Mouse (Mus musculus): ENCODE measurements around the gene Pitpna.
"Not testable (repeated sequence)": the region's sequence is repeated elsewhere in the genome, so short reads cannot be mapped to it uniquely, and the experiment has no call there.

Pitpna gene

GRCm38 (mm10) chr11:75588285-75588941 is 516 bp downstream of the Pitpna start:
- DNase-seq (ENCODE audit: low read depth): no peak

- DNase-seq (ENCODE audit: low read depth): no peak
Observed at GRCm38 (mm10) chr11:75592612-75593011, 4.7 kb downstream of the Pitpna start.

GRCm38 (mm10) chr11:75594431-75594830 is 6.5 kb downstream of the Pitpna start:
- DNase-seq (ENCODE audit: low read depth): peak; percentile 36

GRCm38 (mm10) chr11:75595404-75595803 is 7.5 kb downstream of the Pitpna start:
- no peak for DNase-seq (ENCODE audit: low read depth)

DNA sequence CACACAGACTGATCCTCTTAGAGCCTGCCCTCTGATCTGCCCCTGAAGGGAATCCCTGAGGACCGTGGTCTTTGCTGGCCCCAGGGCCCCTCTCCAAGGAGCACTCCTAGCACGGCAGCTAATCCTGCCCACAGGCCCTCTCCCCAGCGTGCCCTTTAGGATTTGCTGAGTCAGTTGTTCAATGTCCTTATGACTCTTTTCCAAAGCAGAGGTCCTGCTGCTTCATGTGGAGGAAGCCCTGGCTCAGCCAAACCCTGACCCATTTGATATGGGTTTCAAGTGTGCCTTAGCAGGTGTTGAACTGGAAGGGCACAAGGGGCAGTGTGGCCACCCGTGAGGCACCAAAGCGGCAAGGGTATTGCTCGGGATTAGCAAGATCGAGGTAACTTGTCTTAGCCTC is 7.9 kb downstream of the Pitpna start:
- no peak for DNase-seq (ENCODE audit: low read depth)

DNA sequence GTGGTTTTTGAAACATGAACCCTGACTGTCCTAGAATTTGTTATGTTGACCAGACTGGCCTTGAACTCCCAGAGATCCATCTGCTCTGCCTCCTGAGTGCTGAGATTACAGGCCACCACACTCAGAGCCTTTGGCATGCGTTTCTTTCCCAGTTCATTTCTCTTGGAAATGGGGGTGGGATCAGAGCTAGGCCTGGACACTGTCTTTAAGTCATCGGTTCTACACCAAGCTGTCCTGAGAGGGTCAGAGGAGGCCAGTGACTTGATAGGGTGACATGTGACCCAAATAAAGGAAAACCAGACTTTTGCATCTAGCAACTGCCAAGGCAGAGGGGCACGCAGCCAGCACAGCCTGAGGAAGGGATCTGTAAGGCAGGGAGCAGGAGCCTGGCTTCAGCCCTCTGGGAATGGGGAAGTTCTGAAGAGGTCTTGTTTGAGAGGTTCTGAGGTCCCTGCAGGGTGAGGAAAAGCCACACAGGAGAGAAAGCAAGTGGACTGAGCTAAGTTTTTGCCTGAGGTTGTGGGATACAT is 8.9 kb downstream of the Pitpna start:
- no peak for DNase-seq (ENCODE audit: low read depth)

DNA sequence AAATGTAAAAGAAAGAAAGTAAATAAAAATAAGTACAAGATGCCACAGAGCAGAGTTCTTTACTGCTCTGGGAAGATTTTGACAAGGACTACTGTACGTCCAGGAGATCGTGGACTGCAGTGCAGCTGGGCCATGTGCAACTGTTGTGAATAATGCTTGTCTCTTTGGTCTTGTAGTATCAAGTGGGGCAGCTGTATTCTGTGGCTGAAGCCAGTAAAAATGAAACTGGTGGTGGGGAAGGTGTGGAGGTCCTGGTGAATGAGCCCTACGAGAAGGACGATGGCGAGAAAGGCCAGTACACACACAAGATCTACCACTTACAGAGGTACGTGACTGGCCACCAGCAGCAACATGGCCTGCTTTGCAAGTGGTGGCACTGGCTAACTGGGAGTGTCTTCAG is 10.1 kb downstream of the Pitpna start:
- DNase-seq (ENCODE audit: low read depth): no peak

DNA sequence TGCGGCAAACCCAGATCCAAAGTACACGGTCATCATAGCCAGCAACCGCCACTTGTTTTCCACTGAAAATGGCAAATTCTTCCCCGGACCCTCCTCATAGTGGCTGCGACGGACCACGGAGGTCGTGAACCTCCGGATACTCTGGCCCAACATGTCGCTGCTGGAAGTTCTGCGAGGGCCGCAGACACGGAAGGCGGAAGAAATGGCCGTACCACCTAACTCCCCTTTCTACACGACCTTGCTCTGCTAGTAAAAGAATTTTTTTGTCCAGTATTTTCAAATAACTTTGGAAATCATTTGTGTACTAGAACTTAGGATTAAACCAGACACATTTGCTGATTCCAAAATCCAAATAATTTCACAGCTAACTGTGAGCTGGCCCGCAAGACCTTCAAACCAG is 11.9 kb downstream of the Pitpna start:
- DNase-seq (ENCODE audit: low read depth): not testable (repeated sequence)

GRCm38 (mm10) chr11:75604826-75605225 is 16.9 kb downstream of the Pitpna start:
- DNase-seq (ENCODE audit: low read depth): no peak

DNA sequence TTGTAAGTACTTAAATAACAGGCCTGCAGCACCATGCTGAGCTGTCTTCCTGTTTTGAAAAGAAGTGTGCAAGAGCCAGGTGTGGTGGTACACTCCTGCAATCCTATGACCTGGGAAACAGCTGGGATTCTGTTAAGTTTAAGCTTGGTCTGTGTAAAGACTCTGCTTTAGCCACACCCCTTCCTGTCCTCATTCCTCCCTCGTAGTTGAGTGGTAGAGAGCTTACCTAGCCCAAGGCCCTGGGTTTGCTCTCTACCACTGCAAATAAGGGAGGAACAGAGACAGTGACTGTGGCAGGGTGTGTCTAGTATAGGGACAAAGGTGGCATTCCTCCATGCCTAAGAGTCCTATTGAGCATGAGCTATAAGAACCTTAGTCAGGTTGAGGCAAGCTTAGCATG is 17.4 kb downstream of the Pitpna start:
- no peak for DNase-seq (ENCODE audit: low read depth)

DNA sequence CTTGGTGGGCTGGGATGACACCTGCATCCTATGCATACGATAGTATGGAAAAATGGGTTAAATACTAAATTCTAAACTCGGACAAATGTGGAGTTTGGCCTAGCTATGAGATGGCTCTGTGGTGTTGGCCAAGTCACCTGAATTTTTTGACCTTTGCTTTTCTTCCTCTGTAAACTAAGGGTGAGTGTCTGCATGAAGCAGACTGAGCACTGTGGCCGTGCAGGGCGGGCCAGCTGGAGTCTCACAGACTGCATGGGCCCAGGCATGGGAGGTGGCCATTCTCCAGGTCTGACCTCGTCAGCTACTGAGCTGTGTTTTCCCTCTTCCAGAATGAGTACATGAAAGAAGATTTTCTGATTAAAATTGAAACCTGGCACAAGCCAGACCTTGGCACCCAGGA is 20.9 kb downstream of the Pitpna start:
- DNase-seq (ENCODE audit: low read depth): no peak

GRCm38 (mm10) chr11:75610021-75610420 is 22.1 kb downstream of the Pitpna start:
- DNase-seq (ENCODE audit: low read depth): no peak

- DNase-seq (ENCODE audit: low read depth): no peak
Observed at GRCm38 (mm10) chr11:75614769-75615168, 26.9 kb downstream of the Pitpna start.

- no peak for DNase-seq (ENCODE audit: low read depth)
Observed at GRCm38 (mm10) chr11:75615556-75615955, 27.7 kb downstream of the Pitpna start.

DNA sequence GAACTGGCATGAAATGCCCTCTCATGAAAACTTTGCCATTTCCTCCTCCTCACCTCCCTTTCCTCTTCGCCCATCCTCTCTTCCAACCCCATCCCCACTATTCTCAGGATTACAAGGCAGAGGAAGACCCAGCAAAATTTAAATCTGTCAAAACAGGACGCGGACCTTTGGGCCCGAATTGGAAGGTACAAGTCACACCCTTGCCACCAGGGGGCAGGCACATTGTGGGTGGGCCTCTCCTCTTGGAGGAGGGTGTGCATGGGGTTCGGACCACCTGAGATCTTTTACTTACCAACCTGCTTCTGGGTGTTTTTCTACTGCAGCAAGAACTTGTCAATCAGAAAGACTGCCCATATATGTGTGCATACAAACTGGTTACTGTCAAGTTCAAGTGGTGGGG is 31.2 kb downstream of the Pitpna start:
- DNase-seq (ENCODE audit: low read depth): peak; percentile 46

GRCm38 (mm10) chr11:75620136-75620780 is 32.4 kb downstream of the Pitpna start:
- no peak for DNase-seq (ENCODE audit: low read depth)

DNA sequence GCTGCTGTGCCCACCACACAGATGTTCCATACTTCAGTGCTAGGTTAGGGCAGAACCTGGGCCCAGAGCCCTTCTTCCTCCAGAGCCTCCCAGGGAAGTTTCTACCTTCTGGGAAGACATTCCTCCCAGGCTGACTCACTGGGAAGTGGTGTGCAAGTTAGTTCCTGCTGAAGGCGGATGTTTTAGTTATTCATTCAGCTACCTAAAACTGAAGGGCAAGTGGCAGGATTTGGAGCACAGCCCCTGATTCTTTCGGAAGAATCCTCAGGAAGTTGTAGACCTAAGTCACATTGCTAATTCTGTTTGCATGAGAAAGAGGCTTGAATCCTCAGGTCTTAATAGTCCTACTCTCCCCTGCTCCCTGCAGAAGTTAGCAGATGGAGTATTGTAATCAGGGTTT is 33.5 kb downstream of the Pitpna start:
- DNase-seq (ENCODE audit: low read depth): no peak

GRCm38 (mm10) chr11:75622588-75623329 is 34.9 kb downstream of the Pitpna start:
- no peak for DNase-seq (ENCODE audit: low read depth)

GRCm38 (mm10) chr11:75624102-75624554 is 36.2 kb downstream of the Pitpna start:
- DNase-seq (ENCODE audit: low read depth): no peak

DNA sequence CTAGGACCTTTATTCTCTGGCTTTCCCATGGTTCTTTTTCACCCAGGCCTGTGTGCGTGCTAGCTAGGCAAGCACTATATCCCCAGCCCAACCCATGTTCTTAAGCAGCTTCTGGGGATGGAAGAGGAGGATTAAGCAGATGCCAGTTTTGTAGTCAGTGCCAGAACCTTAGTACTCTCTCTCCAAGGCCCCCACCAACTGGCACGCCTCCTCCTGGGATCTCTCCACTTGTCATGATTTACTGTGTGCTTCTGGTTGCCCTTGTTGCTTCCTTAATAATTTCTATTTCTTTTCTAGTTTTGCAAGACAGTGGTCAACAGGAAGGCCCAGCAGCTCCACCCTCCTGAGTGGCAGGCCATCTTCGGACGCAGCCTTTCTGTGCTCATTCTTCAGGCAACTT is 37.9 kb downstream of the Pitpna start:
- no peak for DNase-seq (ENCODE audit: low read depth)

GRCm38 (mm10) chr11:75630098-75630497 is 42.2 kb downstream of the Pitpna start:
- no peak for DNase-seq (ENCODE audit: low read depth)

- DNase-seq (ENCODE audit: low read depth): peak; percentile 98
Observed at GRCm38 (mm10) chr11:75630645-75631229, 42.8 kb downstream of the Pitpna start, which contains the start of gene Inpp5k. Gene Inpp5k (plus strand): TSS chr11:75630988.
